Mouse (Mus musculus): ENCODE measurements around the gene Dscaml1.

GRCm38 (mm10) chr9:45539265-45540044 lies 113.0 kb downstream of the Dscaml1 start:
- no peak for TF ChIP-seq HCFC1 (IDR thresholded peaks at IDR 0.05; ENCODE audit: borderline replicate concordance, insufficient read depth, low read length)
- TF ChIP-seq ZC3H11A (IDR thresholded peaks at IDR 0.05; ENCODE audit: borderline replicate concordance, low read depth, low read length) = no peak
- TF ChIP-seq ZNF384 (IDR thresholded peaks at IDR 0.05; ENCODE audit: low read depth, low read length) = no peak
- TF ChIP-seq CHD2 (IDR thresholded peaks at IDR 0.05; ENCODE audit: low read depth, low read length) = no peak

Data from ES-E14 (cell line).